Mouse (Mus musculus) monocyte, adult 5-6 weeks (primary cell): ENCODE data around the gene Tbc1d4. TPM values are rescaled to one million over a fixed set of nuclear protein-coding genes. Genes with fewer than 3 reads are reported as not detected.

Source experiments
- ATAC-seq: fragments of 153-309, 156-312 bp; replicated peaks from 2 replicates; pipeline ENCODE4 v1.8.0; 2017; ENCODE audit warnings: mild to moderate bottlenecking; ENCODE audit not compliant: low TSS enrichment, insufficient number of reproducible peaks, severe bottlenecking, poor library complexity, low FRiP score
- total RNA-seq: library from RNA; stranded (forward); fragments of 200-1000, 200-491, 200-594 nt; gene quantifications from 3 replicates; pipeline ENCODE4 v1.2.3, GENCODE M21; 2017

Tbc1d4 gene
- total RNA-seq, 1 experiment from 2014 or later: 12.2 TPM

DNA sequence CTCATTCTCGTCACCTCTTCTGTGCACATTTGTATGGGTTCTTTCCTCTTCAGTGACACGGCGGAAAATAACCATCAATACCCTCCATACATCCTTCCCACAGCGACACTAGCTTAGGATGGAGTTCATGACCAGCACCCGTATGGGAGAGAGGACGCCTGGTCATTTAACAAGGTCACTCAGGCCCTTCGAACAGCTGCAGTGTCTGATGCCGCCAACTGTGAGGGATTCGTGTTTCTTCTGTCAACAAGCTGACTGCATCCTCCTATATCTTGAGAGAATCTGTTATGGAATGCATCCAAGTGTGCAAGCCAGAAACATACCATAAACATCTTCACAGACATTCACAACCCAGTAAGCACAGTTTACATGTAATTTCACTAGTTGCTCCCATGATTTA lies 67.1 kb downstream of the Tbc1d4 start:
- ATAC-seq: no peak

DNA sequence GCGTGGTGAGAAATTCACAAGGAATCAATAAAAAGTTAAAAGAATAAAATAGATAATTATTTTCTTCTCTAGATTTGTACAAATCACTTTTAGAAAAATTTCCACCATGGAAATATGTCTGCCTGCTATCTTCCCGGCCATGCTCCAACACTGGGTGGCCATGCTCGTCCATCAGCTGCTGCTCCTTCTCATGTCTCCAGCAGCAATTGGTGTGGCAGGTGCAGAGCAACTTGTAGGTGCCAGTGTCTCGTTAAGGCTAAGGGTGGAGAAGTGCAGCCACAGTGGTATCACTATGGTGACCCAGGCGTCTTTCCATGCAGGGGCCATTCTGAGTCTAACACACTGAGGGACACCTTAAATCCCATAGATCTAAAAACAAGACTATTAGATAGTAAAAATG lies 67.8 kb downstream of the Tbc1d4 start:
- no peak for ATAC-seq

DNA sequence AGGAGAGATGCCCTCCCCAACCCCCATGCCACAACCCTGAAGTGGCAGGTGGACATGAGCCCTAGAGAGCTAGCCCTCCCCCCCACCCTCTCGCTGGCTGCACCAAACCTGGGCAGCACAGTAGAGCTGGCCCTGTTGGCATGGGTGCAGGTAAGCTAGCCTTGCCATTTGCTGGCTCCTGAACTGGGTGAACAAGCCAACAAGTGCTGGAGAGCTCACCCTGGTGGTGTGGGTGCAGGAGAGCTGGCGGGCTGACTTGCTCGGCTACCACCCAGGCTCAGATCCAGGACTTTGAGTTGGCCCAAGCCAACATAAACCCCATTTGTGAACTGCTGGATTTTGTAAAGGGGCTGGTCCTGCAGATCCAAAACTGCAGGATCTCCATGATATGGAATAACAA lies 68.5 kb downstream of the Tbc1d4 start:
- no peak for ATAC-seq

DNA sequence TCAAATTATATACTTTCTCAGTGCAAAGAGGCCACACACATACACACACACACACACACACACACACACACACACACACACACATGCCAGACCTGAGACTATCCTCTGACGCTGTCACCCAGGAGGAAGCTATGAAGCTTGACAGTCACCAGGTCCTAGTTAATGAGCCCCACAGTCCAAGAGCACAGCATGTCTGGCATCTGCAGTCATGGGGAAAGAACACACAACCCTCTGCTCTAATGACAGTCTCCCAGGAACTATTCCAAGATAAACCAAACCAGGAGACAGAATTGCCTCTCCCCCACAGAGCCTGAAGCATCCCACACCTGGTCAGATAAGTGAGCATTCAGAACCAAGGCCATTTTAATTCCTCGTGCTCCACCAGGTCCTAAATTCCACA lies 71.1 kb downstream of the Tbc1d4 start:
- ATAC-seq: no peak

DNA sequence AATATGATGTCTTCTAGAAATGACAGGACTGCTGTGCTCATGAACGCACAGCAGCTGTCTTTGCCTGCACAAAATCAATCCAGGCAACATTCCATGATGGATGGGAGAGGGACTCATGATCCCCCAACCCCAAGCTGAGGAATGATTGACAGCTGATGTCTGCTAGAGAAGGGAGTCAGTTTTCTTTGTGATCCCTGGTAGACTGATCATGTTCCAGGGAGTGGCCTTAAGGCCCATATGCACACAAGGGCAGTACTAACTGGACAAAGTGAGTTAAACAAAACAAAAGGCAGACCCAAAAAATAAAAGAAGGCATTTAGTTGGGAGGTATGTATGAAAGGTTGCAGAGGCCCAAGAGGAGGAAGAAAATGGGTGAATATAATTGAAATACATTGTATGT lies 71.6 kb downstream of the Tbc1d4 start:
- no peak for ATAC-seq

DNA sequence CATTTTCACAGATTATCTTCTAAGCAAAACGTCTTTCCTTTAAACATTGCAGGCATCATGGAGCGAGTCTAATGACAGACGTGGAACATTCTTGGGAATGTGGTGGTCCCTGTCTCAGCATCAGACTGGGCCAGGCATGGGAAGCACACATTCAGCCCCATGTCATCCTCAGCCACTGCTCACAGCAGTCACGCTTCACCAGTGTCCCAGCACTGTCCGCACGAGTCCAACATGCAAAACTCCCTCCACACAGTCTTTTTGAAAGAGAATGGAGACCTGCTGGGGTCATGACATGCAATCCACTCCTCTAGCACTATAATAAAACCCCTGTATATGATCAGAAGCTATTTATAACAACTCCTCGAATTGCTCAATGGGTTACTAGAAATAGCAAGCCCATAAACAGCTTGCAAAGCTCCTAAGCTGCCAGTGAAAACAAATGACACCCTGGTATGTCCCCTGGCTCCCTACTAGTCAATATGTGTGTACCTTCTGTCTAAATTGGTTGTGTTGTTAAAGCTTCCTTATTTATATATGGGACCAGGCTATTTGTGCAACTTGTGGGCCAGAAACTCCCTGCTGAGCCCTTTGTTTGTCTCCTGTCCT lies 76.8 kb downstream of the Tbc1d4 start:
- ATAC-seq: no peak

DNA sequence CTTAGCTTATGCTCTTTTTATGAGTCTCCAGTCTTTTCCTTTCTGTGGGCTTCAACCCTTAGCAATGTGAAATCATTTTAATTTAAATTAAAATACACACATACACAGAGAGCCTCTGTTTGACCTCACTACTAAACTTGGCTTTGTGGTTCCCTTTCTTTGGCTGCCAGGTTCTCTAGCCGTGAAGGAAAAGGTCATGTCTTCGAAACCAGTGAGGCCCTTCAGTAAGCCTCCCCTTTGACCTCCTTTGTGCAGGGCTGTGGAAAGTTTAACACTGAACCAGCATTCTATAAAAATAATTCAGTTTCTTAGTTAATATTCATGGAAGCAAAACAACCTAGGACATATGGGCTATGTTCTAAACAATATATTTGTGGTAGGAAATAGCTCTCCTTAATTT lies 78.5 kb downstream of the Tbc1d4 start:
- ATAC-seq: no peak

DNA sequence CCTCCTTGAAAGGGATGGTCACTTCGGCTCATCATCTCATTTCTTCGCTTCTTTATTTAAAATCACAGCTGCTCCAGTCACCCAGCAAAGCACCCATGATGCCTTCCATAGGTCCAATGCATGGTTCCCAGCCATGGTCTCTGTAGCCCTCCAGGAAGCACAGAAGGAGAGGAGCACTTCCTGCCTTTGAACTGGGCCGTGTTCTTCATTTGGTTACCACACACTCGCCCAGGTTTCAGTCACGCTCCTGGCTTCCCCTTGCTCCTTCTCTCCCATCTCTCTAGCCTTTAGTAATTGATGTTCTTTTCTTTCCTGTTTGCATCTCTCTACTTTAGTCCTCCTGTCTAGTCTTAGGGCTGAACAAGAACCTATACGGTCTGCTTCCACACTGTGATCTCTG lies 79.8 kb downstream of the Tbc1d4 start:
- ATAC-seq: no peak

DNA sequence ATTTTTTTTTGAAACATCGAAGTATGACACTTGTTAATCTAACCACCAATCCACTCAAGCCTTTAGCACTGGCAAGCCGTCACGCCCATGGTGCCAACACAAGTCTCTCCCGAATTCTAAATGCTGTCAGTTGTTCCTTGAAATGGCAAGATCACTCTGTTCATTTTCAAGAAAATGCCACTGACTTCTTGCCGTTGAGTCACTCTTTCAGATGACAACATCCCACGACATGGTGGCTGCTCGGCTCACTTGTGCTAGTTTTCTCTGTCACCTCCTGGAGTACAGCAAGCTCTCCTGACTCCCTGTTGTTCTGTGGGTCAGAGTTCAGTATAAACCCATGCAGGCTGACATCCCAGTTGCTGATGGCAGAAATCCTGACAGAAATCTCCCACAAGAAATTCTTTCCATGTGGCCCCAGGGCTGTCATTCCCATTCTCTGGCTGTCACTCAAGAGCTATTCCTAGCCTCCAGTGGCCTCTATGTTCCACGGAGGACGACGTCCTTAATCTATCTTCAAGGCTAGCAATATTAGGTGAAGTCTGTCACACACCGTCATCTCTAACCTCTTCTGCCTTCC lies 81.5 kb downstream of the Tbc1d4 start:
- no peak for ATAC-seq

DNA sequence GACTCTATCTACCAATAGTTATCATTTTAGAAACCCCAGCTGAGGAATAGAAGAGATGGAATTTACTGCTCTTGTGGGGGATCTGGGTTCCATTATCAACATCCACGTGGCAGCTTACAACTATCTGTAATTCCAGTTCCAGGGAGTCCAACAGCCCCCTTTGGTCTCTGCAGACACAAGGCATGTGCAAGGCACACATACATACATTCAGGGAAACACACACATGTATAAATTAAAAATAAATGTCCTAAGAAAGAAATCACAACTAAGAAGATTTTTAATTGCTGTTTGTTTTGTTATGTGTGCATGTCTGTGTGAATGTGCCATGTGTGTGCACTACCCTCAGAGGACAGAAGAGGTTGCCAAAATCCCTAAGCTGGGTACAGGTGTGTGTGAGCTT lies 82.5 kb downstream of the Tbc1d4 start:
- ATAC-seq: no peak

DNA sequence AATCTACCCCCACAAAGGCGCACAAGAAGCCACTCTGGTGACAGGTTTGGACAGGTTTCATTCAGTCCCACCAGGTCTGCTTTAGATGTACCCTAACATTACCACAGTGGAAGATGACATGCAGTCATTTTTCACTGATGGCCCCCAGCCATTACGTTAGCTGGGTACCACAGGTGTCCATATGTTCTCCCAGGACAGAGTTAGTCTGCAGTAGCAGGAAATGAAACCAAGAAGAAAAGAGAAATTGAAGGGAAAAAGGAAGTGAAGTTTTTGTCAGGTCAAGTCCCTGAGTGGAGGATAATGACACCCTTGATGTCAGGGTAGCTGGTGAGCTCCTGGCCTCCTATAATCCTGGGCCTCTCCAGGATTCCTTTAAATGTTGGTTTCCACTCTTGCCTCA lies 89.0 kb downstream of the Tbc1d4 start:
- no peak for ATAC-seq

DNA sequence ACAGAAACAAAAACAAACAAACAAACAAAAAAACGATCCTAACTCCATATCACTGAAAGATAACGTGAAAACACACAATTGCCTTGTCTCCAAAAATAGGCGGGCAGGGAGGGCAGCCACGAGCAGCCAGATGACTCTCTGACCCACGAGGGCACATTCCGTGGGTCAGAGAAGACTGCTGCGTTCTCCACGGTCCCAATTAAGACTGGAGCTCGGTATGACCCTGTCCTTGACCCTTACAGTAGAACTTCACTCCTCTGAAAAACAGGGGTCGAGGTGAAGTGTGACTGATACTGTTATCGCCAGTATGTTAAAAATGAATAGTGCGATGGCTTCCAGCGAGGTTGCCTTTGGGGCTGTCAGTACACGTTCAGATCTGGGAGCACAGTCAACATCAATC lies 90.7 kb downstream of the Tbc1d4 start:
- no peak for ATAC-seq

DNA sequence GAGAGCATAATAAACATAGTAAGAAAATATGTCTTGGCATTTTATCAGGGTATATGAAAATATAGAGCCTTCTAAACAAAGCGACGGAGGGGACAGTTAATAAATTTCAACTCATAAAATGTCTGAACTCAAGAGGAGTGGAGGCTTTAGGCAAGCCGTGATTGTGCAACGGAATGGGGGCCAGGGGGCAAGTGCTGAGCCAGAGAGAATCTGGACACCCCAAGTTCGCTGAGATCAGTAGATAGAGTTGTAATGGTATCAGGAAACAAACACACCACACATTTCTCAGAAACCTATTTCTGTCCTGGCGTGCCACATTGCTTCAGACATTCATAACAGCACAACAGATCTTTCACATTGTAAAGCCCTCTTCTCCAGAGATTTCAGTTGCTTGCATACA lies 91.2 kb downstream of the Tbc1d4 start:
- no peak for ATAC-seq

DNA sequence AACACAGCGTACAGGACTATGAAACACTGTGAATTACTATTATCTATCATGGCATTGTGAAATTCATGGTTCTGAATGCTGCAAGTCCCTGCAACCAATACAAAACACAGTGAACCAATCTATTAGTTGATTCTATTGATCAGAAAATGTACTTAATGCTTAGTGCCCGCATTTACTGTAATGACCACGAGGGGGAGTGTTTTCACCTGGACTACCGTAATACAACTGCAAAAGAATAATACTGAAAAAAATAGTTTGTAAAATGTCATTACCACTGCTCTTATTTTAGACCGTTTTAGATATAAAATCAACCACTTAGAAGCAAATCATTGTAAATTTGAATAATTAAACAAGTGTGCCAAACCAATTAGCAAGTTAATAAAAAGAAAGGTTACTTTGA lies 91.7 kb downstream of the Tbc1d4 start:
- no peak for ATAC-seq

DNA sequence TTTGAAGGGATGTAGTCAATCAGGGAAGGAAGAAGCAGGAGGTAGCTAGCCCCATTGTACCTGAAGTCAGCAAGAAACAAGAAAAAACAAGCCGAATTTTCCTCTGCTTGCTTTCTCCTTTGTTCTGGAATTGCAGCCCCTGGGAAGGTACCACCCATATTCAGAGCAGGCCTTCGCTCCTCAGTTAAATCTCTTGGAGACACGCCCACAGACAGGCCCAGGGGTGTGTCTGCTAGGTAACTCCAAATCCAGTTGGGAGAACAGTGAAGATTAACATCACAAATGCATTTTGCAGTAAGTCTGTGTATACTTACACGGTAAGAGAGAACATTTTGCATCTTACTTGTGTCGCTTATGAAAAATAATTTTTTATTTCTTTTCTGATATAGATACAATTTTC lies 92.1 kb downstream of the Tbc1d4 start:
- no peak for ATAC-seq

DNA sequence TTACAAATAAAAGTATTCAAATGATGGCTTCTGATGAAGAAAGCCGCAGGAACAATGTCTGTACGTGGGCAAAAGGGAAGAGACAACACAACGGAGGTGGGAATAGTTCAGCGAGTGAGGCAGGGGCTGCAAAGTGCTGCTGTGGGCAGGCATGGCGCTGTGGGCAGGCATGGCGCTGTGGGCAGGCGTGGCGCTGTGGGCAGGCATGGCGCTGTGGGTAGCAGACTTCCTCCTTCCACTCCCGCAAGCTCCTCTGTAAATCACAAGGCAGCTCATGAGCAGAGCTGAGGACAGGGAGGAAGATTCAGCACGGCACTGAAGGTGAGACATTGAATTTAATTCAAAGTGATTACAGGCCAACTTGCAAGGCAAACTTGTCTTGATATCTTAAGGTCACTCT lies 93.0 kb downstream of the Tbc1d4 start:
- no peak for ATAC-seq

DNA sequence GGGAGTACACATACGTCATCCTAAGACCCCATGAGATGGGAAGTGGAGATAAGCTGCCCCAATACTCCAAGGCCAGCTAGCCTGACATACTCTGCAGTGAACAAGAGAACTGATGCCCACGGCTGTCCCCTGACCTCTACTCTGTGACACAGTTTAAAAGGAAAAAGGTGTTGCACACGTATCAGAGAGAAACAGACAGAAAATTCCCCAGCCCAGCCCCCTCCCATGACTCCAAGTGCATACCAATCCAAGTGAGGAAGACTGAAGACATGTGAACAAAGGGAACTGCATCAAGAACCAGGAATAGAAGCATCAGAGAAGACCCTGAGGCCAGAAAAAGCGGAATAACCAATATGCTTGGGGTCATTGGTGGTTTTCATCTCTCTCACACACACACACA lies 93.7 kb downstream of the Tbc1d4 start:
- ATAC-seq: no peak

DNA sequence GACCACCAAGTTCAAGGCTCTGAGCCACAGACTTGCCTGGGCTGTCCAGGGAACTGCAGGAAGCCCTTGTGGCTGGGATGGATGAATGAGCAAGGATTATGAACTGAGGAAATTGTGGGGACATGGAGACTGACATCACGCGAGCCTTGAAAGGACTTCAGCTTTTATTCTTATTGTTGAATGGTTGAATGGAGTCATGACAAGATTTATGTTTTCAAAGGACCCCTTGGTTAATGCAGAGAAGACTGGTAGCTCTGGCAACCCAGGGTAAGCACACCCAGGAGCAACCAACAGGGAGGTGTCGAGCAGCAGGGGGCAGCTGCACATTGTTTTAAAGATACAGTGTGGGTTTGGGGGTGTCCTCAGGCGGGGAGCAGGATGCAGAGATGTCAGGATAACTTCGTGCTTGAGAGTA lies 94.4 kb downstream of the Tbc1d4 start:
- no peak for ATAC-seq

DNA sequence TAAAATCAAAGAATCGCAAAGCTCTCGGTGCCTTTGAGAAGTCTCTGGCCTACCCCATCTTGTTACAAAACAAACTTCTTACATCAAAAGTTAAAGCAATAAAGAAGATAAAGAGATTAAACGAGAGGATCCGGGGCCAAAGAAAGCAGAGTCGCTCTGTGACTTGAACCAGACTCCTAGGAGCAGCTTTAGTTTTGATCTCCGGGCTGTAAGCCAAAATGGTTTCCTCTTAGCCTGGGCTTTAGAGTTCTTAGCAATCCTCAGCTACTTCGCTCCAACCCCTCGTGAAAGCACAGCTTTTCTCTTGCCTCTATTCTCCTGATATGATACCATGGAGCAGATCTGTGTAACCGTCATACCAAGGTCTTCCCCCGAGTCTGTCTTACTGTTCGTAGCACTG lies 95.8 kb downstream of the Tbc1d4 start:
- ATAC-seq: no peak

DNA sequence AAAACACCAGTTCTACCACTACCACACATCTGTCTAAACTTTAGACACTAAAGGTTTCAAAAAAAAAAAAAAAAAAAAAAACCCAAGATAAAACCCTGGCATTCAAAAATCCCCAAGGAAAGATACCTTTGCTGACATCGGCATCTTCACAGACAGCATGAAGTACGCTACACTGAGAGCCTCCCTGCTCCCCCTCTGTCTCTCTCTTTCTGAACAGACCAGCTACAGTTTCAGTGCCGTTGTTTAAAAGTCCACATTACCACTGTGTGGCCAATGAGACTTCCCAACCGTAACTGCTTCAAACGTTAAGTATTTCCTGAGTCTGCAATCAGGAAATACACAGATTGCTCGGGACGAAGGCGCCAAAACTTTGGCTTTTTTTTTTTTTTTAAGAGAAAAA lies 97.6 kb downstream of the Tbc1d4 start:
- ATAC-seq: no peak
